Mouse (Mus musculus) heart, adult 2 months (tissue): ENCODE measurements around the gene Zfp46.

Source experiments
- CTCF ChIP-seq: fragments of 200-600 bp; IDR thresholded peaks from 2 replicates; pipeline ENCODE4 v1.8.1; 2022; ENCODE audit warnings: antibody characterized with exemption, mild to moderate bottlenecking, moderate library complexity
- EP300 ChIP-seq: fragments of 200-500 bp; IDR thresholded peaks from 2 replicates; pipeline ENCODE4 v1.6.1; 2011; ENCODE audit warnings: low read depth, low read length, control low read depth; ENCODE audit not compliant: insufficient read depth
- POLR2A ChIP-seq: fragments of 200-500 bp; IDR thresholded peaks from 2 replicates; pipeline ENCODE4 v1.6.1; 2011; ENCODE audit warnings: mild to moderate bottlenecking, low read depth, low read length, control low read depth; ENCODE audit not compliant: insufficient read depth

DNA sequence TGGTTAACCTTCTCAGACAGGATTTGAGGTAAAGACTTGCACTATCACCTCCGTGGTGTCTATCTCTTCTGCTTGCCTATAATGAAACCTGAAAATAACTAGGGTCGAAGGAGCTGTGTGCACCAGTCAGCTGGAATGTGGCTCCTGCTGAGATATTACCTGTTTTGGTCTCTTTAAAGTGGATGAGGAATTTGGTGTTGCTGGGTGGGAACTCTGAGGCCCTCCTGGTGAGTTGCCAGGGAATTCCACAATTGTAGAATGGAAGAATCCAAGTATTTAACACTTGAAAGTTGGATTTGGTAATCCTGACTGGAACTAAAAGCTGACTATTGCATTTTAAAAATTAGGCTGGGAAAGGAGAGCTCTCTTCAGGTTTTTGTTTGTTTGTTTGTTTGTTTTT, 19.7 kb downstream of the Zfp46 start:
- TF ChIP-seq CTCF = no peak
- TF ChIP-seq POLR2A = no peak
- no peak for TF ChIP-seq EP300
